Comparison of ENCODE assay signal across 32 mouse cellular contexts in genomic region chr8:121885001-121885400, GRCm38 (mm10). TPM values are rescaled to one million over a fixed set of nuclear protein-coding genes. Genes with fewer than 3 reads are reported as not detected.
"Had no signal": no experiment of that assay in that cellular context is flagged by ENCODE, and none has a peak within 500 bp of the region (broad histone marks: within the 10 kb centered on the region; RNA-seq: fewer than 3 reads in every experiment).

No protein-coding gene starts in this region.

- H3K27ac ChIP-seq: heart, embryonic 10.5 days; hindbrain, embryonic 10.5 days; hindbrain, embryonic 12.5 days; hindbrain, embryonic 15.5 days; intestine, embryonic 15.5 days; kidney, embryonic 15.5 days; kidney, postnatal 0 days; limb, embryonic 13.5 days; limb, embryonic 15.5 days; liver, embryonic 12.5 days; liver, embryonic 14.5 days had no signal

- H3K9ac ChIP-seq: heart, embryonic 12.5 days; hindbrain, embryonic 12.5 days; hindbrain, embryonic 15.5 days; intestine, embryonic 15.5 days; kidney, embryonic 15.5 days; limb, embryonic 13.5 days; limb, embryonic 15.5 days; liver, embryonic 12.5 days; liver, embryonic 14.5 days had no signal

- DNase-seq: gastrocnemius, postnatal 36 days; heart, adult 18-20 months; heart, postnatal 10 days; heart, postnatal 4 days; kidney, adult 11 months; kidney, adult 2 months; kidney, adult 9 months; kidney, postnatal 14 days; kidney, postnatal 36 days; lung, adult 18-20 months had no signal

- H3K9me3 ChIP-seq: heart, embryonic 10.5 days; heart, embryonic 12.5 days; hindbrain, embryonic 10.5 days; hindbrain, embryonic 12.5 days; hindbrain, embryonic 15.5 days; intestine, embryonic 15.5 days; kidney, embryonic 15.5 days; limb, embryonic 13.5 days; limb, embryonic 15.5 days; liver, embryonic 12.5 days had no signal

- H3K27me3 ChIP-seq: heart, embryonic 12.5 days; hindbrain, embryonic 12.5 days; hindbrain, embryonic 15.5 days; intestine, embryonic 15.5 days; kidney, embryonic 15.5 days; limb, embryonic 13.5 days; limb, embryonic 15.5 days; liver, embryonic 12.5 days had no signal

- H3K4me3 ChIP-seq: heart, embryonic 10.5 days; heart, embryonic 12.5 days; hindbrain, embryonic 10.5 days; hindbrain, embryonic 12.5 days; hindbrain, embryonic 15.5 days; intestine, embryonic 15.5 days; kidney, embryonic 15.5 days; limb, embryonic 13.5 days; limb, embryonic 15.5 days; liver, embryonic 12.5 days had no signal

- H3K4me2 ChIP-seq: heart, embryonic 12.5 days; hindbrain, embryonic 12.5 days; hindbrain, embryonic 15.5 days; intestine, embryonic 15.5 days; kidney, embryonic 15.5 days; limb, embryonic 13.5 days; limb, embryonic 15.5 days; liver, embryonic 12.5 days had no signal

- H3K4me1 ChIP-seq: hindbrain, embryonic 10.5 days; hindbrain, embryonic 12.5 days; hindbrain, embryonic 15.5 days; intestine, embryonic 15.5 days; limb, embryonic 15.5 days had no signal

RNA-seq across cellular contexts. Expression of gene Car5a, which starts 59.7 kb away (rescaled TPM):
- total RNA-seq: gastrocnemius, postnatal 36 days; granulocyte monocyte progenitor cell, adult 5-6 weeks; heart, adult 18-20 months; heart, postnatal 10 days; heart, postnatal 25 days; heart, postnatal 4 days; layer of hippocampus, postnatal 14 days; layer of hippocampus, postnatal 36 days; left cerebral cortex, postnatal 10 days; left cerebral cortex, postnatal 25 days had no signal
- polyA plus RNA-seq: heart, embryonic 10.5 days; heart, embryonic 12.5 days; heart, embryonic 14.5 days; heart, embryonic 16.5 days; inflammation-experienced regulatory T-cells, adult 6 months; limb, embryonic 11.5 days; limb, embryonic 13.5 days; limb, embryonic 15.5 days had no signal
